Mouse (Mus musculus) urinary bladder, postnatal 0 days (tissue): ENCODE results near the gene Smpd4. TPM values are rescaled to one million over a fixed set of nuclear protein-coding genes. Genes with fewer than 3 reads are reported as not detected.

Source experiments
- polyA plus RNA-seq: library from polyadenylated mRNA; unstranded; fragments of >200 nt; fragmentation: Nextera tagmentation; extraction: Ambion mirVana; gene quantifications from 2 replicates; pipeline ENCODE4 v1.2.1, GENCODE M21; 2015

The Smpd4 gene
- 9.0 and 9.5 TPM in 2 replicates for polyA plus RNA-seq

DNA sequence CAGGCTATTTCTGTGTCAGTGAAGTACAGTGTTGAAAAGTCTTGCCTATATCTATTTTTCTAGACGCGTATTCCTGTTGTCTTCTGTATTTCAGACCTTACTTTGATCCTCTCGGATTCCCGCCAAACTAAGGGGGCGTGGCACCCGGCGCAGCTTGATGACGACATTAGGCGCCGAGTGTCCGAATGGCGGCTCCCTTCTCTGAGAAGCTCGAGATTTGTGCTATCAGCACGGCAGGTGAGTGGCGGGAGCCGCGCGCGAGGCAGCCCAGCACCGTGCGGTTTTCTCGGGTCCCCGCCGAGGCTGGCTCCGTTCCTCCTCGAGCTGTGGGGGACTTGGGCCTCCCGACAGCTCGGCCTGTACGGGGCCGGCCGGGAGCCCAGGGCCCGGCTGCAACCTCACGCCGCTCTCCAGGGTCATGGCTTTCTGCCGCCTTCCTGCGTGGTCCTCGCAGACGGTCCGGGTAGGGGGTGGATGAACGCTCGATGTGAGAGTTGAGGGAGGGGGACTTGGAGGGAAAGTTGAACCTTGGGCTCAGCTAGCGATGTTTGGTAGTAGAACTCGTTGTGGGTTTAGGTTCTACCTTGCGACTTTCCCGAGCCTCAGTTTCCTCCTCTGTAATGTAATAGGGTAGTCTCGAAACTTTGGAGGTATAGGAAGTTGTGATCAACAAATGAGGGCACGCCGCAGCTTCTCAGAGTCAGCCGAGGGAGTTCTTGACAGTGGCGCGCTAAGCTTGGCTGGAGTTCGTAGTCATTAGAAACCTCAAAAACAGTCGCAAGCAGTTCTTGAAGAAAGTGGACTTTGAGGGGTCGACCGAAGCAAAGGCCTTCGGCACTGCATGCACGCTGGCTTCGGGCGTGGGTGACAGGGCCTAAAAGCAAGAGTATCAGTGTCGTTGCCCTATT lies at the start of gene Smpd4:
TSS of gene Smpd4 (plus strand) at position 157 of the 908 bp plus-strand sequence.

DNA sequence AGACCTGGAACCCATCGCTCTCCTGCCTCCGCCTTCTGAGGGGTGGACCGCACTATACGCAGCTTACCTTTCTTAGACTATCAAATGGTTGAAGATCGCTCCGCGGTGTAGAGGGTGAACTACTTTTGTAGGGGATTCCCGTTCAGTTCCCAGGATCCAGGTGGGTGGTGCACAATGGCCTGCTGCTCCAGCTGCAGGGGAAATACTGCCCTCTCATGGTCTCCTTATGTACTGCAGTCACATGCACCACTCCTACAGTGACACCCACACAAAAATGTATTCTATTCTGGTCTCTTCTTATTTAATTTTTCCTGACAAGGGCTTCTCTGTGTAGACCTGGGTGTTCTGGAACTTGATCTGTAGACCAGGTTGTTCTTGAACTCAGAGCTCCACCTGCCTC lies 36.1 kb upstream of the Smpd4 start, which contains the start of gene Slc7a4:
TSS of gene Slc7a4 (minus strand) at position 151 of the 400 bp plus-strand sequence.

DNA sequence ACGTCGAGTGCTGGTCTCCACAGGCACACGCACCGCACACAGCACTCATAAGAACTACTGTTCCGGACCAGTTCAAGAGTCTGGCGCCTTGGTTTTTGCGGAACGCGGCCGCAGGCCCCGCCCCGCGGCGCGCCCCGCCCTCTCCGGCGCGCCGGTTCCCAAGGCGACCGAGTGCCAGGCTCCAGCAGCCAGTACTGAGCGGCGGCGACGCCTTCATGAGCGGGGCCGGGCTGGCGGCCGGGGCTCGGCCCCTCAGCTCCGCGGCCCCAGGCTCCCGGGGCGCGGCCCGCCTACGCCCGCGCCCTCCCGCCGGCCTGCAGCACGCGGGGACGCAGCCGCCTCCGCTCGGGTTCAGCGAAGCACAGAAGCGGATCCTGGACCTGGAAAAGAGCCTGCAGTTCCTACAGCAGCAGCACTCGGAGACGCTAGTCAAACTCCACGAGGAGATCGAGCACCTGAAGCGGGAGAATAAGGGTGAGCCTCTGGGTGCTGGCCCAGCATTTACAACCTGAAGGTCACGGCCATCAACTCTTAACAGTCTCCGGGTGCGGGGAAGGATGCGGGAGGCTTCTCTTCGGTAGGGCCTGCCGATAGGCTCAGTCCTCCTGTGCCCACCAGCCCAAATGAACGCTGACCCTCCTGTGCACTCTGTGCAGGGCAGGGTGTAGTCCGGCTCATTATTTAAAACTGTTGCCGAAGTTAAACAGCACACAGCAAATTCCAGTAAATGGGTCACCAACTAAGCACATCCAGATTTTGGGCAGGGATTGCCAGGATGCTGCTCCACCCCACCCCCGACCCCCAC lies 27.4 kb downstream of the Smpd4 start, which contains the start of gene Ccdc74a:
TSS of gene Ccdc74a (plus strand) at position 161 of the 805 bp plus-strand sequence.

Other genes starting within 250 kb of the Smpd4 start
- 12.3 and 13.3 TPM in 2 replicates for gene Snap29, start 213.4 kb upstream of the Smpd4 start, polyA plus RNA-seq
- 17.7 and 19.5 TPM in 2 replicates for gene Pi4ka, start 213.0 kb upstream of the Smpd4 start, polyA plus RNA-seq
- 30.0 and 30.1 TPM in 2 replicates for gene Crkl, start 167.4 kb upstream of the Smpd4 start, polyA plus RNA-seq
- 0.06 and 0.08 TPM in 2 replicates for gene Aifm3, start 129.7 kb upstream of the Smpd4 start, polyA plus RNA-seq
- 35.7 and 35.8 TPM in 2 replicates for gene Lztr1, start 110.7 kb upstream of the Smpd4 start, polyA plus RNA-seq
- gene Thap7, start 88.2 kb upstream of the Smpd4 start, polyA plus RNA-seq, result 43.0 and 44.5 TPM in 2 replicates
- gene Lrrc74b, start 58.1 kb upstream of the Smpd4 start, polyA plus RNA-seq, result 0.07 and 0.10 TPM in 2 replicates
- gene P2rx6, start 57.5 kb upstream of the Smpd4 start, polyA plus RNA-seq, result 1.2 and 1.5 TPM in 2 replicates
- gene Slc7a4, start 36.1 kb upstream of the Smpd4 start, polyA plus RNA-seq, result 8.8 and 9.6 TPM in 2 replicates
- gene Ccdc74a, start 27.1 kb downstream of the Smpd4 start, polyA plus RNA-seq, result 3.1 and 4.2 TPM in 2 replicates
- gene Med15, start 113.5 kb downstream of the Smpd4 start, polyA plus RNA-seq, result 31.4 and 35.8 TPM in 2 replicates
- 28.1 and 30.7 TPM in 2 replicates for gene Klhl22, start 140.3 kb downstream of the Smpd4 start, polyA plus RNA-seq
- gene Scarf2, start 177.9 kb downstream of the Smpd4 start, polyA plus RNA-seq, result 9.4 and 11.1 TPM in 2 replicates
- gene B830017H08Rik, start 213.8 kb downstream of the Smpd4 start, polyA plus RNA-seq, result not detected in 2 replicates
- 0.59 and 1.1 TPM in 2 replicates for gene Car15, start 219.0 kb downstream of the Smpd4 start, polyA plus RNA-seq